Mouse (Mus musculus): ENCODE data around the gene Map3k13. TPM values are rescaled to one million over a fixed set of nuclear protein-coding genes. Genes with fewer than 3 reads are reported as not detected.
"Not testable (repeated sequence)": the region's sequence is repeated elsewhere in the genome, so short reads cannot be mapped to it uniquely, and the experiment has no call there.

Gene Map3k13
- polyA plus RNA-seq, 1 experiment from 2014 or later, result 3.5 TPM

DNA sequence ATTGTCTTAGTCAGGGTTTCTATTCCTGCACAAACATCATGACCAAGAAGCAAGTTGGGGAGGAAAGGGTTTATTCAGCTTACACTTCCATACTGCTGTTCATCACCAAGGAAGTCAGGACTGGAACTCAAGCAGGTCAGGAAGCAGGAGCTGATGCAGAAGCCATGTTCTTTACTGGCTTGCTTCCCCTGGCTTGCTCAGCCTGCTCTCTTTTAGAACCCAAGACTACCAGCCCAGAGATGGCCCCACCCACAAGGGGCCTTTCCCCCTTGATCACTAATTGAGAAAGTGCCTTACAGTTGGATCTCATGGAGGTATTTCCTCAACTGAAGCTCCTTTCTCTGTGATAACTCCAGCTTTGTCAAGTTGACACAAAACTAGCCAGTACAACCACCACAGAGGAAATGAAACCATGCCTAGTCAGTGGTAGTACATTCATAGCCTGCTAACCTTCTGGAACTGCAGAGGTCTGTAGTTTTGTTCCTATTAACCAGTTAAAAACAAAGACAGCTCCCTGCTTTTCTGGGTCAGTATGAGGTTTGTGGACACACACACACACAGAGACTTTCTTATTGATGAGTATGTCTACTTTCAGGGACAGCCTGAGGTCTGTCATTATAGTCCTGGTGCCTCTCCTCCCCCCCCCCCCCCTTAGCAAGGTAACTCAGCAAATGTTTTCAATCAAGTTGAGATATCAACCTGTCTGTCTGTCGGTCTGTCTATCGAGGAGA lies 901 bp upstream of the Map3k13 start:
- not testable (repeated sequence) for ATAC-seq (replicated peaks; ENCODE audit: low FRiP score); H3K36me3 ChIP-seq (ENCODE audit: control insufficient read depth, insufficient read depth, low read length); H3K27ac ChIP-seq (ENCODE audit: low read depth, low read length); DNase-seq (ENCODE audit: low spot score); H3K9me3 ChIP-seq (ENCODE audit: control insufficient read depth, low read length); H3K27me3 ChIP-seq (ENCODE audit: control insufficient read depth, insufficient read depth, low read length); H3K4me1 ChIP-seq (replicated peaks; ENCODE audit: control insufficient read depth, insufficient read depth, low read length)
- Histone ChIP-seq H3K4me3 (ENCODE audit: low read depth, low read length) (peak overlapping the region; percentile 77), H3K9ac (ENCODE audit: low read length) (peak overlapping the region; percentile 77), H3K4me2 (ENCODE audit: low read depth, low read length, severe bottlenecking) (peak overlapping the region; percentile 86)
- 46% methylated on average over 2 of the region's 2 CpGs for WGBS

DNA sequence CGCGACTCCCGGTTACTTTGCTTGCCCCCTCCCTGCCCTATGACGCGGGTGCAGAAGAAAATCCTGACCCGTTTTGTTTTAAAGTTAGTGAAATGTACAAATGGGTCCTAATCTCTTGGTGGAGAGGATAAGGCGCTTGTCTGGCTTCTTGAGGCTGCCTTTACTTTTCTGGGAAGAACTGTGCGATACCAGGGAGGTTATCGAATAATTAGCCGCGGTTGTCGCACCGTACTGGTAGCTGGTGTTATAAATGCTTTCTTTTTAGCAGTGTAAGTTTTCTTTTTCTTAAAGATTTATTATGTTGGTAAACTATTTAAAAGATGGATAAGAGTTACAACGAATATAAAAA lies 525 bp downstream of the Map3k13 start:
- Histone ChIP-seq H3K27ac (ENCODE audit: low read depth, low read length) (peak overlapping the region; percentile 84), H3K4me2 (ENCODE audit: low read depth, low read length, severe bottlenecking) (peak overlapping the region; percentile 86), H3K27me3 (ENCODE audit: control insufficient read depth, insufficient read depth, low read length) (no peaks in the 10 kb centered on the region), H3K4me3 (ENCODE audit: low read depth, low read length) (peak overlapping the region; percentile 77), H3K36me3 (ENCODE audit: control insufficient read depth, insufficient read depth, low read length) (no peaks in the 10 kb centered on the region), H3K9ac (ENCODE audit: low read length) (peak overlapping the region; percentile 77), H3K4me1 (replicated peaks; ENCODE audit: control insufficient read depth, insufficient read depth, low read length) (no peaks in the 10 kb centered on the region), H3K9me3 (ENCODE audit: control insufficient read depth, low read length) (no peaks in the 10 kb centered on the region)
- DNase-seq (ENCODE audit: low spot score) (no peak), ATAC-seq (replicated peaks; ENCODE audit: low FRiP score) (0 out of 2 replicates have a peak, but pooled peaks have one; percentile 2)
- WGBS, result 3% methylated on average over 14 of the region's 14 CpGs

- H3K9ac ChIP-seq (ENCODE audit: low read length), result peak overlapping the region; percentile 77; the same call in 1 of the 2 replicates
- no peaks in the 10 kb centered on the region for H3K9me3 ChIP-seq (ENCODE audit: control insufficient read depth, low read length)
- H3K4me1 ChIP-seq (replicated peaks; ENCODE audit: control insufficient read depth, insufficient read depth, low read length), result no peaks in the 10 kb centered on the region
- H3K36me3 ChIP-seq (ENCODE audit: control insufficient read depth, insufficient read depth, low read length), result no peaks in the 10 kb centered on the region
- no peak for DNase-seq (ENCODE audit: low spot score)
- ATAC-seq (replicated peaks; ENCODE audit: low FRiP score), result no peak
- WGBS, result 28% methylated on average over 5 of the region's 5 CpGs
- peak overlapping the region; percentile 77 for H3K4me3 ChIP-seq (ENCODE audit: low read depth, low read length)
- no peaks in the 10 kb centered on the region for H3K27me3 ChIP-seq (ENCODE audit: control insufficient read depth, insufficient read depth, low read length)
- peak overlapping the region; percentile 86 for H3K4me2 ChIP-seq (ENCODE audit: low read depth, low read length, severe bottlenecking)
- H3K27ac ChIP-seq (ENCODE audit: low read depth, low read length), result no peak overlapping the region
These were observed 925 bp downstream of the Map3k13 start for GRCm38 (mm10) chr16:21795071-21795470.

GRCm38 (mm10) chr16:21804258-21804657 lies 10.1 kb downstream of the Map3k13 start:
- H3K27me3 ChIP-seq (ENCODE audit: control insufficient read depth, insufficient read depth, low read length), result no peaks in the 10 kb centered on the region
- H3K36me3 ChIP-seq (ENCODE audit: control insufficient read depth, insufficient read depth, low read length), result no peaks in the 10 kb centered on the region; the same call in 1 of the 2 replicates
- ATAC-seq (replicated peaks; ENCODE audit: low FRiP score) (no peak), DNase-seq (ENCODE audit: low spot score) (no peak)
- 84% methylated on average over 1 of the region's 1 CpGs for WGBS
- H3K9ac ChIP-seq (ENCODE audit: low read length), result no peak overlapping the region
- H3K4me1 ChIP-seq (replicated peaks; ENCODE audit: control insufficient read depth, insufficient read depth, low read length), result no peaks in the 10 kb centered on the region
- H3K4me3 ChIP-seq (ENCODE audit: low read depth, low read length), result no peak overlapping the region
- no peak overlapping the region for H3K4me2 ChIP-seq (ENCODE audit: low read depth, low read length, severe bottlenecking)
- no peak overlapping the region for H3K27ac ChIP-seq (ENCODE audit: low read depth, low read length)
- no peaks in the 10 kb centered on the region for H3K9me3 ChIP-seq (ENCODE audit: control insufficient read depth, low read length)

DNA sequence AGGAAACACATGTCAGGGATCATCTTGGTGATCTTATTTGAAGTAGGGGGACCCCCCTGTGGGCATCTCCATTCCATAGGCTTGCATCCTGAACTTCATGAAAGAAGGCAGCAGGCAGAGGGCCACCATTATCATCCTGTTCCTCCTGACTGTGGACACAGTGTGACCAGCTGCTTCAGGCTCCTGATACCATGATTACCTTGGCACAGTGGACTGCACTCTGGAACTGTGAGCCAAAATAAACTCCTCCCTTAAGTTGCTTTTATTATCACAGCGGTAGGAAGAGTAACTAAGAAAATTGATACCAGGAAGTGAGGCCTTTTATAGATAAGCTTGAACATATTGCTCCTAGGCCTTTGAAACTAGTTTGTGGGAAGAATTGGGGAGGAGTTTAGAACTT lies 12.7 kb downstream of the Map3k13 start:
- Histone ChIP-seq H3K36me3 (ENCODE audit: control insufficient read depth, insufficient read depth, low read length) (no peaks in the 10 kb centered on the region; the same call in 1 of the 2 replicates), H3K4me2 (ENCODE audit: low read depth, low read length, severe bottlenecking) (no peak overlapping the region), H3K9me3 (ENCODE audit: control insufficient read depth, low read length) (no peaks in the 10 kb centered on the region), H3K9ac (ENCODE audit: low read length) (no peak overlapping the region), H3K4me1 (replicated peaks; ENCODE audit: control insufficient read depth, insufficient read depth, low read length) (no peaks in the 10 kb centered on the region), H3K4me3 (ENCODE audit: low read depth, low read length) (no peak overlapping the region), H3K27ac (ENCODE audit: low read depth, low read length) (no peak overlapping the region), H3K27me3 (ENCODE audit: control insufficient read depth, insufficient read depth, low read length) (no peaks in the 10 kb centered on the region)
- DNase-seq (ENCODE audit: low spot score) (no peak), ATAC-seq (replicated peaks; ENCODE audit: low FRiP score) (no peak)
- WGBS, result 92% methylated on average over 1 of the region's 1 CpGs

GRCm38 (mm10) chr16:21807786-21808185 lies 13.6 kb downstream of the Map3k13 start:
- not testable (repeated sequence) for ATAC-seq (replicated peaks; ENCODE audit: low FRiP score); DNase-seq (ENCODE audit: low spot score); H3K27ac ChIP-seq (ENCODE audit: low read depth, low read length); H3K4me2 ChIP-seq (ENCODE audit: low read depth, low read length, severe bottlenecking); H3K4me1 ChIP-seq (replicated peaks; ENCODE audit: control insufficient read depth, insufficient read depth, low read length); H3K9me3 ChIP-seq (ENCODE audit: control insufficient read depth, low read length); H3K36me3 ChIP-seq (ENCODE audit: control insufficient read depth, insufficient read depth, low read length); H3K4me3 ChIP-seq (ENCODE audit: low read depth, low read length); H3K9ac ChIP-seq (ENCODE audit: low read length); H3K27me3 ChIP-seq (ENCODE audit: control insufficient read depth, insufficient read depth, low read length)
- WGBS, result 83% methylated on average over 7 of the region's 7 CpGs

DNA sequence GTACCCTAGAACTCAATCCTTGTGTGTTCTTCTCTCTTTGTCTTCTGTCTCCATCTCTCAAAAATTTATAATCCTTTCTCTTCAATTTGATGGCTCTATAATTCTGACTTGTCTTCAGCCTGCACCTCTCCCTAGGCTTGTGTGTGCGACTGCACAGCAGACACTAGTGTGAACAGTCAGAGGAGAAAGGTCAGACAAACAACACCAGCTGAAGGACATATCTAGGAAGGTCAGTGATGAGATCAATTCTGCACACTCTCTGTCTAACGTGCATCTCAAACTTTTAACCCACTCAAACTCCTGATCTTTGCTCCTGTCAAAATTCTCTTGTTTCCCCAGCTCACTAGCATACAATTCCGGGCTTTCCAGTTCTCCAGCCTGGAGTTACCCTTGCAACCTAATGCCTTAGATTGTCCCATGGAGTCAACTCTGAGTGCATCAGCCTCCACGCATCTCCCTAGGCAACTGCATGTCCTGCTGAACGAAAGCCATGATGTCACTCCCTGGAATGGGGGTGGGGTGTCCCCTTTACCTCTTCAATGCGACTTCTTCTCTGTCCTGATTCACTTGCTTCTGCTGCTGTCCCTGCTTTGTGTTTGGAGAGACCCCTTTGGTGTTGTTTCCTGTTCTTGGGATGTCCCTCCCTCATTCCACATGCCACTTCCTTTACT lies 19.2 kb downstream of the Map3k13 start:
- no peaks in the 10 kb centered on the region for H3K9me3 ChIP-seq (ENCODE audit: control insufficient read depth, low read length)
- no peak overlapping the region for H3K4me3 ChIP-seq (ENCODE audit: low read depth, low read length)
- H3K27ac ChIP-seq (ENCODE audit: low read depth, low read length), result no peak overlapping the region
- no peaks in the 10 kb centered on the region; the same call in 1 of the 2 replicates for H3K36me3 ChIP-seq (ENCODE audit: control insufficient read depth, insufficient read depth, low read length)
- no peak overlapping the region for H3K4me2 ChIP-seq (ENCODE audit: low read depth, low read length, severe bottlenecking)
- DNase-seq (ENCODE audit: low spot score) (no peak), ATAC-seq (replicated peaks; ENCODE audit: low FRiP score) (no peak)
- no peaks in the 10 kb centered on the region for H3K4me1 ChIP-seq (replicated peaks; ENCODE audit: control insufficient read depth, insufficient read depth, low read length)
- H3K27me3 ChIP-seq (ENCODE audit: control insufficient read depth, insufficient read depth, low read length), result no peaks in the 10 kb centered on the region
- WGBS, result 75% methylated on average over 6 of the region's 6 CpGs
- no peak overlapping the region for H3K9ac ChIP-seq (ENCODE audit: low read length)

- Histone ChIP-seq H3K4me1 (replicated peaks; ENCODE audit: control insufficient read depth, insufficient read depth, low read length) (no peaks in the 10 kb centered on the region), H3K27ac (ENCODE audit: low read depth, low read length) (no peak overlapping the region), H3K36me3 (ENCODE audit: control insufficient read depth, insufficient read depth, low read length) (no peaks in the 10 kb centered on the region), H3K4me2 (ENCODE audit: low read depth, low read length, severe bottlenecking) (no peak overlapping the region), H3K27me3 (ENCODE audit: control insufficient read depth, insufficient read depth, low read length) (no peaks in the 10 kb centered on the region), H3K9ac (ENCODE audit: low read length) (no peak overlapping the region), H3K4me3 (ENCODE audit: low read depth, low read length) (no peak overlapping the region), H3K9me3 (ENCODE audit: control insufficient read depth, low read length) (no peaks in the 10 kb centered on the region)
- peak; percentile 57 for DNase-seq (ENCODE audit: low spot score)
- no peak for ATAC-seq (replicated peaks; ENCODE audit: low FRiP score)
- 75% methylated on average over 11 of the region's 11 CpGs for WGBS
These were observed 20.9 kb downstream of the Map3k13 start for GRCm38 (mm10) chr16:21814861-21815668.
